Mouse (Mus musculus) frontal cortex, postnatal 36 days (tissue): ENCODE results near the gene Lpar2.

Experiments
- DNase-seq, 2 experiments: peaks; one replicate each; pipeline ENCODE4 v3.0.0; 2022; ENCODE audit warnings: low spot score in 2 of 2

Gene Lpar2

DNA sequence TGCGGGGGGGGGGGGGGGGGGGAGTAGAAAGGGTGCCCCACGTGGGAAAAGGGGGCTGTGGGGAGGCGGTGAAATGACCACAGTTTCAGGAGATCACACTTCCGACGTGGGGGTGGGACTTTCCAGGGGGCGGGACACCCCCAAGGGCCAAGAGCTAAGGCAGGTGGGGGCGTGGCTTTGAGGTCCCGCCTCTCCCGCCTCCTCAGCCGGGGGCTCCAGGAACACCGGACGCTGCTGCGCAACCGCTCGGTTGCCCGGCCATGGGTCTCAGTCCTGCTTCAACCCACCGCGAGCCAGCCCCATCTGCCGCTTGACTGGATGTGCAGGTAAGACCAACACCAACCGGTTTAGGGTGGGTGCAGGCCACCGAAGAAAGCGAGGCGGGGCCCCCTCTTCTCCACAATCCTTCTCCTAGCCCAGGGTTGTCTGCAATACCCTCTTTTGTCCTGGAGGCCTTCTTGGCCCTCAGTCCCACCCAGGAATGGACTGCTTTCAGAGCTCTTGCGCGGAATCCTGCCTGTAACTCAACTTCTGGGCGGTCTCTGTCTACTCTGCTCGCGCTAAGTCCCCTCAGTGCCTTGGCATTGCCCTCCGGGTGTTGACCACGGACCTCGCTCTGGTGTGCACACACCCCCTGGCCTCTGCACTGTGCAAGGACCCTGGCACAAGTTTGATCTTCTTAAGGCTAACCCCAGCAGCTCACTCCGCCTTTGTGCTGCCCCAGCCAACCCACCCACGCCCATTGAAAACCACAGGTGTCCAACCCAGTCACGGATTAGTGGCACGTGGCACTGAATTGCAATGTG, at the start of gene Lpar2:
Gene Lpar2, plus strand, starts transcription at position 44 of the 806 bp plus-strand sequence.
- DNase-seq: no peak

DNA sequence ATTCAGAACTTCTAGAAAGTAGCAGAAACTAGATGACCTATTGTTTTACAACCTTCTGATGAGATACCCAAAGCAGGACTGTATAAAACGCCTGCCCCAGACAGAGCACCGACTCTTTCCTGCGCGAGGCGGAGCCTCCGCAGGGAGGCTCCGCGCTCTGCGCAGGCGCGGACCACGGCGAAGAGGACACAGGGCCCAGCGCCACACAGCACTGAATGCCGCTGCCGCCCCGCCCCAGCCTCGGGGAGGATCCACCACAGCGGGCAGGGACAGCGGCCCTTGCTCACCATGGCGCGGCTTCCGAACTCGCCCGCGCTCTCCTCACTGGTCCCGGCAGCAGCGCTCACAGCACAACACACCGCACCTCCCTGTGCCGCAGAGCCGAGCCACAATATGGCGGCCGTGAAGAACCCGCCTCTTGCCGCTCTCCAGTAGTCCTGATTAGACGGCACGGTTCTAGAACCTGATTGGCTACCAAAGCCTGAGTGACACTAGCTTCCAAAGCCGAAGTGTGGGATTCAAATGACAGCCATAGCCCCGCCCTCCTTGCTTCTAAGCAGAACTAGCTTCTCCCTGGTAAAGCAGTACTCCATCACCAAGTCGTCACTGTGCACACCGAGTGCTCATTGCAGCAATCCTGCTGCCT, 47.6 kb upstream of the Lpar2 start, which contains the start of gene Gm20422:
Gene Gm20422, minus strand, starts transcription at position 384 of the 646 bp plus-strand sequence.
- peak; percentile 87 to 90 for DNase-seq

GRCm38 (mm10) chr8:69775149-69775534, 47.1 kb upstream of the Lpar2 start:
- DNase-seq: no peak

DNA sequence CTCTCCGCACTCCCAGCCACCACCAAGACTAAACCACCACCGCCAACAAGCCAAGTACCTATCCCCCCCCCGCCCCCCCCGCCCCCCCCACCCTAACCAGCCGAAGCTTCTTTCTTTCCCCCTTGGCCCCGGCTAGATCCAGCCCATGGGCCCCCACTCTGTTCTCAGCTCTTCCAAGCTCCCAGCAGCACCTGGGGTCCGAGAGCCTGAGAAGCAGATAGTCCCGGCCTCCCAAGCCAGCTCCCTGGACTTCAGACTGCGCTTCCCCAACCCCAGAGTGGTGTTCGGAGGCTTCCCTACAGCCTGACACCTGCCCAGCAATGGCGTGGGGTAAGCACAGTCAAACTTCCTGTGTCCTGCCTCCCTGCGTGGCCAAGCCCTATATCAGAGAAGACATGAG, 45.1 kb upstream of the Lpar2 start:
- no peak for DNase-seq

GRCm38 (mm10) chr8:69789105-69789504, 33.1 kb upstream of the Lpar2 start:
- DNase-seq: no peak

GRCm38 (mm10) chr8:69789731-69790130, 32.5 kb upstream of the Lpar2 start:
- no peak for DNase-seq

DNA sequence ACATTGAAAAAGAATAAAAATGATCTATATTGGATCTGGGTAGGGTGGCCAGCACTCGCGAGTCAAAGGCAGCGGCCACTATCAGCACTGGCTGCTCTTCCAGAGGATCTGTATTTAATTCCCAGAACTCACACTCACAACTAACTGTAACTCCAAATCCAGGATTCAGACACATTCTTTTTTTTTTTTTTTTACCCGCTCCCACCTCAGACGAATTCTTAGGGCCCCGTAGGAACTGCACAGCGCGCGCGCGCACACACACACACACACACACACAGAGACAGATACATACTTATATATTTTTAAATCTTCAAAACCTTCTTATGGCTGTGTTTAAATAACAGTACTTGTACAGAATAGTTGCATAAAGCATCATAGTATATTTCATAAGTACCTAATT, 31.9 kb upstream of the Lpar2 start:
- no peak for DNase-seq

- peak; percentile 89 to 92 for DNase-seq
These were observed 31.4 kb upstream of the Lpar2 start, which contains the start of the genes Atp13a1 and Zfp866 for GRCm38 (mm10) chr8:69790773-69791367. Atp13a1 (plus strand) TSS chr8:69791163. Zfp866 (minus strand) TSS chr8:69791178.

- DNase-seq: no peak
These were observed 30.7 kb upstream of the Lpar2 start for GRCm38 (mm10) chr8:69791415-69792068.

- DNase-seq: no peak
These were observed 28.6 kb upstream of the Lpar2 start for GRCm38 (mm10) chr8:69793666-69794065.

DNA sequence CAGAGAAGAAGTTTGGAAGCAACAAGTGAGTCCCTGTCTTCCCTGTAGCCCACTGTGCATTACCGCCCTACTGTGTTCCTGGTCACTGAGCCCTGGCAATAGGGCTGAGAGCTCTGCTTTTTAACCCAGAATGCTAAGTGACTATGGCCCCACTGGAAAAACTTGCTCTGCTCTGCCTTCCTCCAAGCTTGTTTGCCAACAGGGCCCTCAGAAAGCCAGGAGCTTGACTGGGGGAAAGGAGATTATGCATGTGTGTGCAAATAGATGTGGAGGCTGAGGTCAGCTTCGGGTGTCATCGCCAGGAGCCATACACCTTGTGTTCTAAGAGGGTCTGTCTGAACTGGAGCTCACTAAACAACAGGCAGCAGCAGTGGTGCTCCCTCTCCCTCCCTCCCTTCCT, 28.1 kb upstream of the Lpar2 start:
- DNase-seq: no peak

DNA sequence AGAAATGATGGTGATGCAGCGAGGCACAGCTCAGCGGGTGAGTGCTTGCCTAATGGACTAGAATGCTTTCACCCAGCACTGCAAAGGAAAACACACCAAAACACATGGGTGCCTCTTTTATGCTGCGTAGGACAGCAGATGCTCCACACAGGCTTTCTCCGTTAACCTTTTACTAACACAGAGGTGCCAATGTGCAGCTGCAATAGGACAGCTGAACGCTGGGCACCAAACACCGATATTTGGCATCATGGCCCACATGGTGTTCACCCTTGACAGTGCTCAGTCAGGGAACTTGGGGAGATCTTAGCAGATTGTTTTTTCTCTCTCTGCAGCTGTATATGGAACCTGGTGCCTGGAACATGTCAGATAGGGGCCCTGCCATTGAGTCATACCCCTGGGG, 27.3 kb upstream of the Lpar2 start:
- no peak for DNase-seq

DNA sequence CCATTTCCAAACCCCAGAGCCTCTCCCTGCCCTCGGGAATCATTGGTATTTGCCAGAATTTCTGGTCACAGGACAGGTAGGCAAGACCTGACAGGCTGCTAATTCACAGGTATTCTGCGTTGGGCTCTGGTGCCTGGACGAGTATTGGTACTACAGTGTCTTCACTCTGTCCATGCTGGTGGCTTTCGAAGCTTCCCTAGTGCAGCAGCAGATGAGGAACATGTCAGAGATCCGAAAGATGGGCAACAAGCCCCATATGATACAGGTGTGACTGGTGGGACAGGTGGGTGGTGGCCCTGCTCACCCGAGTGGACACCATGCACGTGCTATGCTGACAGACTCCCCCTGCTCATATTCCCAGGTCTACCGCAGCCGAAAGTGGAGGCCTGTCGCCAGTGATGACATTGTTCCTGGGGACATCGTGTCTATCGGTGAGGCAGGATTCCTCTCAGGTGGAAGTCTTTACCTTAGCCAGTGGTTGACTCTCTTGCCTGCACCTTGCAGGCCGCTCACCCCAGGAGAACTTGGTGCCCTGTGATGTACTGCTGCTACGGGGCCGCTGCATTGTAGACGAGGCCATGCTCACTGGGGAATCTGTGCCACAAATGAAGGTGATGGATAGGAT, 25.4 kb upstream of the Lpar2 start:
- DNase-seq: no peak

- no peak for DNase-seq
These were observed 24.6 kb upstream of the Lpar2 start for GRCm38 (mm10) chr8:69797661-69798060.

DNA sequence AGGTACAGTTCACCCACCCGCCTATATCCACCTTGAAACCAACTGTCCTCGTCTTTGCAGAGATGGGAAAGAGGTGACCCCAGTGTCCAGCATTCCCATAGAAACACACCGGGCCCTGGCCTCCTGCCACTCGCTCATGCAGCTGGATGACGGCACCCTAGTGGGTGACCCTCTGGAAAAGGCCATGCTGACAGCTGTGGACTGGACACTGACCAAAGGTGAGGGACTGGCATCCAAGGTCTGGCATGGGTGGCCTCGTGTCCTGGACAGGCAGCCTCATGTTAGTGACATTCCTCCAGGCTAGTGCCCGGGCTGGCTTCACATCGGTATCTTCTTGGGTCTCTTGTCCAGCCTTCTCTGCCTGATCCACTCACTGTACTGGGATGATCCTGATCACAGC, 23.0 kb upstream of the Lpar2 start:
- no peak for DNase-seq

- DNase-seq: no peak
These were observed 22.3 kb upstream of the Lpar2 start for GRCm38 (mm10) chr8:69799946-69800345.

GRCm38 (mm10) chr8:69801796-69802195, 20.4 kb upstream of the Lpar2 start:
- no peak for DNase-seq

DNA sequence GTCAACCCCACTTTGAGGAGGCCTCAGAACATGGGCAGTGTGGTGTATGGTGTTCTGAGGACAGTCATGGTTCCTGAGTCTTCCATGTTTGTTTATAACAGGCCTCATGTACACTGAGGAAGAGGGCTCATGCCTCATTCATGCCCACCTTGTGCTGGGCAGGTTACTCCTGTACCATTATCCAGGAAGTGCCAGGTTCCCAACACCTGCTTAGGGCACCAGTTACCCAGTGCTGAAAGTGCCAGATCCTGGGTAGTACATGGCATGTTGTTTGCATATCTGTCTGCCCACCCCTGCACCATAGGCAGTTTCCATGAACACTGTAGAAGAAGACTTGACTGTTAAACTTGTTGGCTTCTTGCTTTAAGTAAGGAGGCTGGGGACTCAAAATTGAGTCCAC, 20.0 kb upstream of the Lpar2 start:
- no peak for DNase-seq

DNA sequence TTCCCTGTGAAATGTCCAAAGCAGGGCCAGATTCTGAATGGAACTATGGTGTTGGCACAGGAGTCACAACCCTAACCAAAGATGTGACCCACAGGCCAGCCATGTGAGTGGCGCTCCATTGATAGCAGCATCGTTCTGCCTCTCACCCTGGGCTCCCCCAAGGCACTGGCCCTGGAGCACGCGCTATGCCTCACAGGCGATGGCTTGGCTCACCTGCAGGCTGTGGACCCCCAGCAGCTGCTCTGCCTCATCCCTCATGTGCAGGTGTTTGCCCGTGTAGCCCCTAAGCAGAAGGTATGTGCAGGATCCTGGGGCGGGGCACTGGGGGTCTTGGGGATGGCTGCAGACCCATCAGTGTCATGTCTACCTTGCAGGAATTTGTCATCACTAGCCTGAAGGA, 18.9 kb upstream of the Lpar2 start:
- no peak for DNase-seq

DNA sequence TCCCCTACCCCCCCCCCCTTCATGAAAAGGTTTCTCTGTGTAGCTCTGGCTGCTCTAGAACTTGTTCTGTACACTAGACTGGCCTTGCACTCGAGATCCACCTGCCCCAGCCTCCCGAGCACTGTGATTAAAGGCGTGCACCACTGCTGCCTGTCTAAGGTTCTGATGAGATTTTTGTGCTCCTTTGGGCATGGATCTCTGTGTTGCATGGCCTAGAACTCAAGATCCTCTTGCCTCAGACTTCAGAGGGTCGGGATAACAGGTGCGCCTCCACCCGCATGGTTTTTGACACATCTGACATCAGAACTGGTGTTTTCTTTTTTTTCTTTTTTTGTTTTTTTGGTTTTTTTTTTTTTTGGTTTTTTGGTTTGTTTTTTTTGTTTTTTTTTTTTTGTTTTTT, 17.7 kb upstream of the Lpar2 start:
- no peak for DNase-seq

GRCm38 (mm10) chr8:69805086-69805485, 17.1 kb upstream of the Lpar2 start:
- DNase-seq: no peak

GRCm38 (mm10) chr8:69805491-69805890, 16.7 kb upstream of the Lpar2 start:
- no peak for DNase-seq
